Mouse (Mus musculus) hindbrain, embryonic 15.5 days (tissue): Measurements from ENCODE around the gene Rasgrp4. TPM values are rescaled to one million over a fixed set of nuclear protein-coding genes. Genes with fewer than 3 reads are reported as not detected.

Experiments
- ATAC-seq: fragments of 200-750 bp; cut with Nextera tagmentation; 2 replicates; pipeline ENCODE4 v1.8.0; 2017; ENCODE audit warnings: low read depth, moderate number of reproducible peaks, moderate TSS enrichment; ENCODE audit not compliant: low FRiP score
- H3K27ac ChIP-seq: fragments of 300-500 bp; sonication (generic); replicated peaks from 2 replicates; pipeline ENCODE4 v1.5.1; 2015; ENCODE audit warnings: mild to moderate bottlenecking, inconsistent platforms
- H3K27me3 ChIP-seq: fragments of 300-500 bp; sonication (generic); 2 replicates; pipeline ENCODE4 v1.6.1; 2015; ENCODE audit warnings: control low read depth, inconsistent platforms
- H3K36me3 ChIP-seq: fragments of 300-500 bp; sonication (generic); 2 replicates; pipeline ENCODE4 v1.6.1; 2015; ENCODE audit warnings: control low read depth, inconsistent platforms
- H3K4me1 ChIP-seq: fragments of 300-500 bp; sonication (generic); replicated peaks from 2 replicates; pipeline ENCODE4 v1.6.1; 2015; ENCODE audit warnings: control low read depth, inconsistent platforms
- H3K4me2 ChIP-seq: fragments of 300-500 bp; sonication (generic); 2 replicates; pipeline ENCODE4 v1.6.1; 2015; ENCODE audit warnings: moderate library complexity, mild to moderate bottlenecking, inconsistent platforms
- H3K4me3 ChIP-seq: fragments of 300-500 bp; sonication (generic); 2 replicates; pipeline ENCODE4 v1.5.1; 2015; ENCODE audit warnings: mild to moderate bottlenecking, inconsistent platforms
- H3K9ac ChIP-seq: fragments of 300-500 bp; sonication (generic); 2 replicates; pipeline ENCODE4 v1.6.1; 2015; ENCODE audit warnings: inconsistent platforms
- H3K9me3 ChIP-seq: fragments of 300-500 bp; sonication (generic); 2 replicates; pipeline ENCODE4 v1.6.1; 2016; ENCODE audit warnings: control low read depth, inconsistent platforms
- WGBS: fragments of 180-500 bp; shearing (Covaris S2); methylation state at CpG from one replicate; pipeline ENCODE4 v1.1.7; 2015; 5-methylcytosine and 5-hydroxymethylcytosine counted together
- polyA plus RNA-seq: library from polyadenylated mRNA; unstranded; fragments of >200 nt; fragmentation: Nextera tagmentation; extraction: Ambion mirVana; gene quantifications from 2 replicates; pipeline ENCODE4 v1.2.1, GENCODE M21; 2015

Gene Rasgrp4
- polyA plus RNA-seq, 1 experiment from 2014 or later: 0.91 TPM

DNA sequence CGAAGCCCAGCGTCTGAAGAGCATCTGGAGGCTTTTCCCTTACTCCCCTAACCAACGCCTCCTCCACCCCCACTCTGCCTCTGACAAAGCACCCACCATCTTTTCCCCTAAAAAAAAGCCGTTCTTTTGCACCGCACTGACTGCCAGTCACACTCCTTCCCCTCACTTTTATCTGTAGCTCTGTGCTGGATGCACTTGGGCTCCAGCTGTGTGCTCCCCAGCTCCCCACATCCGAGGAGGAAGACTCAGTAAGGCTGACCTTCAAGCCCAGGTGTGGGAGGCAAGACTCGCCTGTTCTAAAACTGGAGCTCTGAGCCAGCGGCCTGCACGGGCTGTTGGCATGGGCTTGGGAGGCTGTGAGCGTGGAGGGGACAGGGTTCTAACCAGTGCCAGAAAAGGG is 16.8 kb downstream of the Rasgrp4 start:
- H3K9ac ChIP-seq: no peak overlapping the region
- no peaks in the 10 kb centered on the region for H3K9me3 ChIP-seq
- no peaks in the 10 kb centered on the region for H3K27me3 ChIP-seq
- H3K4me1 ChIP-seq: peaks cover 11% of the 10 kb centered on the region
- H3K36me3 ChIP-seq: 0 out of 2 replicates have a peak, but pooled peaks cover 8% of the 10 kb centered on the region
- no peak overlapping the region for H3K4me3 ChIP-seq
- H3K4me2 ChIP-seq: no peak overlapping the region
- no peak overlapping the region for H3K27ac ChIP-seq
- 69% methylated on average over 10 of the region's 10 CpGs for WGBS
- ATAC-seq: no peak

DNA sequence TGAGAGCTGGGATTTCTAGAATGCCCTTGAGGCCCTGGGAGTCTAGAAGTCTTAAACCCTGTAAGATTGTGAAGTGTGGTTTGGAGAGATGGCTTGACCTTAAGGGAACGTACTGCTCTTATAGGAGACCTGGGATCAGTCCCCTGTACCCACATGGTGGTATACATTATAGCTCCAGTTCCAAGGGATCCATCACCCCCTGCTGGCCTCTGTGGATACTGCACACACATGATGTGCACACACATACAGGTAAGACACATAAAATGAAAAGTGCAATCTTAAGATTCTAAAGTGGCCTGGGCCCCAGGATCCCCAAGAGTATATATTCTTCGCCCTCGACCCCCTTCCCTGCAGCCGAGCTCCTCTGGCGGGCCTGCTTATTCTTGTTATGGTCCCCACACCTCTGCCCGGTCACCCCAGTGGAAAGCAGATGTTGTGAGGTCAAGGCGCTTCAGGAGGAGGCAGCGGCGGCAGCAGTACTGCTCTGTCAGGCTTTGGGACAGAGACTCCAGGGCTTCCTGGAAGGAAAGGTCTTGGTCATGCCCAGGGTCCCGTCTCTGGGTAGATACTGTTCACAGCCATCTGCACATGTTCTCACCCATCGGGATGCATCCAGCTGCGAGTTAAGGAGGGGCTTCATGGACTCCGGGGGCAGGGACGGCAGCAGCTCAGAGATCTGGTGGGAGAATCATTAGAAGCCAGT is 19.5 kb downstream of the Rasgrp4 start:
- H3K4me3 ChIP-seq: no peak overlapping the region
- H3K36me3 ChIP-seq: 0 out of 2 replicates have a peak, but pooled peaks cover 8% of the 10 kb centered on the region
- no peak overlapping the region for H3K27ac ChIP-seq
- no peak overlapping the region for H3K9ac ChIP-seq
- H3K27me3 ChIP-seq: peaks cover 8% of the 10 kb centered on the region
- no peak for ATAC-seq
- H3K4me1 ChIP-seq: peaks cover 12% of the 10 kb centered on the region
- WGBS: 95% methylated on average over 14 of the region's 14 CpGs
- no peak overlapping the region for H3K4me2 ChIP-seq
- no peaks in the 10 kb centered on the region for H3K9me3 ChIP-seq

DNA sequence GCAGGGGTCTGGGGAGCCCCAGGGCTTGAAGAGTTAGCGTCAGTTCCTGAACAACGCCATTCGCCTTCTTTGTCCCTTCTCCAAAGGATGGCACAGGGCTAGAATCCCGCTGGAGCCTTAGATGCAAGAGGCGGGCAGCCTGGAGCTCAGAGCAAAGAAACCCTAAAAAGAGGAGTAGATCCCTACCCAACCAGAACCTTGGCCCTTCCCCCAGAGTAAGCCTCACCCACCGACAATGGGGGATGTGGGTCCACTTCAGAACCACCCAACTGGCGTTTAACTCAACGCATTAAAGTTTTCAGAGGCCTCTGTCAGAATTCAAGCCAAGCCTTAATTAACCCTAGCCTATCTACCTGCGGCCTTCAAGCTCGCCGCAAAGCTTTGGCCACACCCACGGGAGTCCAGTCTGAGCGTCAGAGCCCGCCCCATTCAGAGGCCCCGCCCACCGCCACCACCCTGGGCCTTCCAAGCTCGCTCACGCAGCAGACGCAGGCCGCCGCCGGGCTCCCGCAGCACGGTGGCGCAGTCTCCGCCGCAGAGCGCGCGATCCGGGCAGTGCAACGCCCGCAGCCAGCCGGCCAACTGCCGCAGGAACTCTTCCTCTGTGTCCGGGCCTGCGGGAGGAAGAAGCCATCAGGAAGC is 20.7 kb downstream of the Rasgrp4 start:
- Histone ChIP-seq H3K27ac (peak overlapping the region; percentile 84), H3K4me3 (peak overlapping the region; percentile 62), H3K36me3 (0 out of 2 replicates have a peak, but pooled peaks cover 8% of the 10 kb centered on the region), H3K4me1 (peaks cover 12% of the 10 kb centered on the region), H3K9ac (peak overlapping the region; percentile 68), H3K9me3 (no peaks in the 10 kb centered on the region), H3K4me2 (peak overlapping the region; percentile 76), H3K27me3 (peaks cover 17% of the 10 kb centered on the region)
- ATAC-seq: peak; percentile 92
- 7% methylated on average over 37 of the region's 37 CpGs for WGBS

DNA sequence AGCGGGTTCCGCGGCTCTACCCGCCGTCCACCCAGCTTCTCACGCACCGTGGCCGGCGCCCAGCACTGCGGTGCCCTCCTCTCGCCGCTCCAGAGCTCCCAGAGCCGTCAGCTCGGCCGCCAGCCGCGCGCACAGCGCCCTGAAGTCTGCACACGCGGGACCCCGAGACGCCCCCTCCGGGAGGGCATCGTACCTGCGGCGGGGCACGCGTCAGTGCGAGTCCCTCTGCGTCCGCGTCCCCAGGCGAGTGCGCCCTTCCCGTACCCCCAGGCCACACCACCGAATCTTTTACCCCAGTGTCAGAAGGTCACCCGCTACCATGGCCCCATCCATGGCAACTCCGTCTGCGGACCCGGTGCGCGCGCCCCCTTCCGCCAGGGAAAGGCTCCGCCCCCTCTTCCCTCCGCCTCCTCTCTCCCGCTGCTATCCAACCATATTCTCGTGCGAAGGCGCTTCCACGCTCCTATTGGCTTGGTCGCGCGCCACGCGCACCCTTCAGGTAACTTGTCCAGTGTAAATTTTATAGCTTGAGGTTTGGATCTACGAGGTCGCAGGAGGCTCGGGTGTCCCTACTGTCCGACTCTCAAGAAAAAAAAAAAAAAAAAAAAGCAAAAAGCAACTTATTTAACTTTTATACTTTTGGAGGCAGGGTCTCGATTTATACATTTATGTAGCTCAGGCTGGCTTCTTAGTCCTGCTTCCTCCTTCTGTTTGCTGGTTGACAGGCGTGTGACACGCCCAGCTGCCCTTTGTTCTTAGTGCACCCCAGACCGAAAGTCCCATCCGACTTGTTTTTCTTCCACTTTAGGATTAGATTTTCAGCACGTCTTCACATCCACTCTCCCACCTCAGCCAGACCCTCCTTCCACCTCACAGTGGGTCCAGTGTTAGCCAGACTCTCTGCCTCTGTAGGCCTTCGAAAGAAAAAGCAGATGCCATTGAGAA is 21.5 kb downstream of the Rasgrp4 start, which contains the start of gene Fam98c:
TSS of gene Fam98c (minus strand) at position 397 of the 945 bp plus-strand sequence.
- H3K9ac ChIP-seq: peak within 1 kb of the TSS; percentile 68
- H3K4me2 ChIP-seq: peak within 1 kb of the TSS; percentile 76
- H3K4me1 ChIP-seq: peaks cover 12% of the 10 kb centered on the region
- ATAC-seq: peak; percentile 83
- WGBS: 3% methylated on average over 68 of the region's 68 CpGs
- H3K4me3 ChIP-seq: peak within 1 kb of the TSS; percentile 62
- H3K9me3 ChIP-seq: no peaks in the 10 kb centered on the region
- peaks cover 17% of the 10 kb centered on the region for H3K27me3 ChIP-seq
- H3K36me3 ChIP-seq: 0 out of 2 replicates have a peak, but pooled peaks cover 8% of the 10 kb centered on the region
- H3K27ac ChIP-seq: peak within 1 kb of the TSS; percentile 84

DNA sequence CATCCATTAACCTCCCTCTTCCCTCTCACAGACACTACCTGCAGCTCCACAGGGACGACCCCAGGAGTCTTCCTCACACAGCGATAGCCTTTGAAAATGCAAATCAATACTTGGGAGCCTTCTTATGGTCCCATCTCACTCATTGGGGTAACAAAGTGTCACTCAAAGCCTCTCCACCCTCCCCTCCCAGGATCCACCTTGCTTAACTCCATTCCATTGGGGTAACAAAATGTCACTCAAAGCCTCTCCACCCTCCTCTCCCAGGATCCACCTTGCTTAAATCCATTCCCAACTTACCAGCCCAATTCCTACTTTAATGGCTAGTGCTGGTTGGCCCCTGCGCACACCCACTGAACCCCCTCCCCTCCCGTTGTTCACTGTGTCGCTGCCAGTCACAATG is 23.6 kb downstream of the Rasgrp4 start:
- Histone ChIP-seq H3K4me1 (peaks cover 12% of the 10 kb centered on the region), H3K9me3 (no peaks in the 10 kb centered on the region), H3K36me3 (0 out of 2 replicates have a peak, but pooled peaks cover 11% of the 10 kb centered on the region), H3K4me2 (no peak overlapping the region), H3K9ac (no peak overlapping the region), H3K27ac (no peak overlapping the region), H3K4me3 (no peak overlapping the region), H3K27me3 (peaks cover 17% of the 10 kb centered on the region)
- WGBS: under 1% methylated on average over 5 of the region's 5 CpGs
- no peak for ATAC-seq

DNA sequence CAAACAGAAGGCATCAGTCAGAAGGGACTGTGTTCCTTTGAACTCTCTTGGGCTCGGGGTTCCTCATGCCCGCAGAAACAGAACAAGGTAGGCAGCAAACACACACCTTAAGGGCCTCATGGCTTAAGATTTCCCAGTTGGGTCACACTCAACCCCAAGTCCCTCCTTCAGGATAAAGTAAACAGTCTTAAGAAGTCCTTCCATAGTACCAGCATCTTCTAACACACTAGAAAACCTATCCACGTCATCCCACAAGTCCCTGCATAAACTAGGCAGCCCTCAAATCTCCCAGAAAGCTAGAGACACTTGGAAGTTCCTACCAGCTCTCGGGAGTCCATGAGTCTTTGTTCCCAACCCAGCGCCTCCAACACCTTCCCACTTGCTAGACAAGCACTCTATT is 27.6 kb downstream of the Rasgrp4 start:
- H3K36me3 ChIP-seq: peaks cover 10% of the 10 kb centered on the region; the same call in 1 of the 2 replicates
- H3K27ac ChIP-seq: no peak overlapping the region
- no peak for ATAC-seq
- no peaks in the 10 kb centered on the region for H3K9me3 ChIP-seq
- H3K9ac ChIP-seq: no peak overlapping the region
- H3K4me1 ChIP-seq: peaks cover 2% of the 10 kb centered on the region
- no peak overlapping the region for H3K4me2 ChIP-seq
- peaks cover 17% of the 10 kb centered on the region for H3K27me3 ChIP-seq
- WGBS: 86% methylated on average over 5 of the region's 5 CpGs
- H3K4me3 ChIP-seq: no peak overlapping the region

DNA sequence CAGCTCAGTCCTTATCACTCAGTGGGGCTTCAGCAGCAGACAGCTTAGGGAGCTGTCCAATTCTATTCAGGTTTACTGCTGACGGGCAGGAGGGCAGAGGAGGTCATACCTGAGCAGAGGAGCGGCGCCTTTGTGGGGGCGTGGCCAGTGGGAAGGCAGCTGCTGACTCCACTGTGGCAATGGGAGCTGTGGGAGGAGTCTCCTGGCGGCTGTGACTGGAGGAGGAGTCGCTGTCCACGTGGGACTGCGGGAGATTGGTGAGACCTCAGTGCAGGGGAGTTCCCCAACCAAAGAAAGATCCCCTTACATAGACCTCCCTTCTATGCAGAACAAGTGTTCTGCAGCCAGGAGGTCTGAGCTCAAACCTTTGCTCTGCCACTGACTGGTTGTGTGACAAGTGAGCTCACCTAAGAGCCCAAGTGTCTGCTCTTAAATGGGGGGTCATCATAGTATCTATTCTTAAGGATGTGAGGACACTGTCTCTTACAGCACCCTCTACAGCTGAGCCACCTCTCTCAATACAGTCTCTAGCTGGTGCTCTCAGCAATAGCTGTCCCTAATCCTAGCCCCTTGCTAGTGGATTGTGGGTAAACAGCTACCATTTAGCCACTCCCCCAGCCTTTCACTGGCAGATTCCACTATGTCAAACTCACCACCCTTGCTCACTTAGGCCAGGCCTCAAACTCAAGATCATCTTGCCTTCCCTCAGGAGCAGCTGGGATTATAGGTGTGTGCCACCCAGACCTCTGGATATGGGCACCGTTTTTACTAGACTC is 28.3 kb downstream of the Rasgrp4 start:
- Histone ChIP-seq H3K4me1 (peaks cover 9% of the 10 kb centered on the region), H3K9ac (no peak overlapping the region), H3K27me3 (peaks cover 17% of the 10 kb centered on the region), H3K9me3 (no peaks in the 10 kb centered on the region), H3K4me3 (no peak overlapping the region), H3K36me3 (peaks cover 10% of the 10 kb centered on the region; the same call in 1 of the 2 replicates), H3K27ac (no peak overlapping the region), H3K4me2 (no peak overlapping the region)
- WGBS: 21% methylated on average over 9 of the region's 9 CpGs
- no peak for ATAC-seq

DNA sequence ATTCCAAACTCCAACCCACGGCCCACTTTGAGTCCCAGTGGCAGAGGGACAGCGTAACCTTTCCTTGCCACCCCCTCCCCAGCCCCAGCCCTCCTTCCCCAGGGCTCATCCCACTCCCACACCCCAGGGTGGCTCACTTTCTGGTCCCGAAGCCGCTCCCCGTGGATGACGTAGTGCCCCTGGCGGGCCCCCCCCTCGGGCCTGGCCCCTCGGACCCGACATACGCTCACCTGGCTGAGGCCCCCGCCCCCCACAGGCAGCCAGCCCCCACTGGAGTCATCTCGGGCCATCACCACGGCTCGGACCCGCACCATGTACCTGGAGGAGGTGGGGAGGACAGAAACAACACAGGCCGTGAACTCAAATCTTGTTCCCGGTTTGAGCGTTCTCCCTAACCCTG is 33.0 kb downstream of the Rasgrp4 start:
- no peak for ATAC-seq
- Histone ChIP-seq H3K9me3 (no peaks in the 10 kb centered on the region), H3K4me2 (peak overlapping the region; percentile 65), H3K36me3 (peaks cover 9% of the 10 kb centered on the region; the same call in 1 of the 2 replicates), H3K9ac (peak overlapping the region; percentile 68), H3K27me3 (peaks cover 18% of the 10 kb centered on the region), H3K27ac (no peak overlapping the region), H3K4me1 (peaks cover 34% of the 10 kb centered on the region), H3K4me3 (peak overlapping the region; percentile 81)
- WGBS: 16% methylated on average over 18 of the region's 19 CpGs

DNA sequence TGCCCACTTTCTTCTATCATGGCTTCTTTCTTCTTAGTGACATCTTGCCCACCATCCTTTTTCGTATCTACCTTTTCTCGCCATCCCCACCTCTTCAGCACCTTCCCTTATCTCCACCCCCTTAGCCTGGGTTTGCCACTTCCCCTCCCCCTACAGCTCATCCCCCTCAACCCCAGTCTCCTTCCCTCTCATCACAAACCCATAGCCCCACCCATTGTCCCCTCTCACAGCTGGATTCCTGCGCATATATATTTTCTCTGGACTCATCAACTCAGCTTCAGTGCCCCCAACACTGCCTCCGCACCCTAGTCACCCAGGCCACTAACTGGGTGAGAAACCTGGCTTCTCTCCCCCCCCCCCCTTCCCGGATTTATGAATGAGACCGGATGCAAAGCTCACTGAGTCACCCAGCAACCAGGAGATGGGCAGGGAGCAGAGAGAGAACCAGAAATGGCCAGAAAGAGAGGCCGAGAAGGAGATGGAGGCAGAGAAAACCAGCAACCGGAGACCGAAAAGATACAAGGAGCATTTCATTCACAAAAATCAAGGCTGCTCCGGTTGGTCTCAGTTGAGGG is 33.6 kb downstream of the Rasgrp4 start:
- no peak for ATAC-seq
- Histone ChIP-seq H3K4me2 (peak overlapping the region; percentile 65), H3K27ac (peak overlapping the region; percentile 91), H3K9ac (peak overlapping the region; percentile 68), H3K4me1 (peaks cover 34% of the 10 kb centered on the region), H3K9me3 (no peaks in the 10 kb centered on the region), H3K36me3 (peaks cover 14% of the 10 kb centered on the region), H3K27me3 (peaks cover 23% of the 10 kb centered on the region), H3K4me3 (peak overlapping the region; percentile 81)
- 1% methylated on average over 10 of the region's 10 CpGs for WGBS

DNA sequence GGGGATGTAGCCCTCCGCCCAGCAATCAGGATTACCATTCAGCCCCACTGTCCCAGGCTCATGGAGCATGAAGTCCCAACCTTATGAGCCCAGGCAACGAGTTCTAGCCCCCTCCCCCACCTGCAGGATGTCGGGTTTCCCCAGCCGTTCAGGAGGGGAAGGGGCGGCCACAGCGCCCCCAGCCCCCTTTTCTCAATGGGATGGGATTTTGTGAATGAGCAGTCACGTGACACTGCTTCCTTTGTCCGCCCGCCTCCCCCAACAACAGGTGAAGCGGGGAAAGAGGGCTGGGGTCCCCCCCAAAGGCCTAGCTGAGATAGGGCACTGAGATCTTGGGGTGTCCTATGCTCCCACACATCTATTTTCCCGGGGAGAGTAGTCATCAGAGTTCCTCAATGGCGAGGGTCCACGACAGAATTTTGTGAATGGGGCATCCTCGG is 34.2 kb downstream of the Rasgrp4 start:
- Histone ChIP-seq H3K9ac (peak overlapping the region; percentile 68), H3K27me3 (peaks cover 29% of the 10 kb centered on the region), H3K36me3 (peaks cover 20% of the 10 kb centered on the region), H3K4me3 (peak overlapping the region; percentile 81), H3K4me2 (peak overlapping the region; percentile 65), H3K4me1 (peaks cover 34% of the 10 kb centered on the region), H3K9me3 (no peaks in the 10 kb centered on the region), H3K27ac (peak overlapping the region; percentile 91)
- under 1% methylated on average over 14 of the region's 14 CpGs for WGBS
- ATAC-seq: peak; percentile 20; the same call in 1 of the 2 replicates
